Mouse (Mus musculus) lung, embryonic 14.5 days (tissue): ENCODE measurements around the gene Mga. TPM values are rescaled to one million over a fixed set of nuclear protein-coding genes. Genes with fewer than 3 reads are reported as not detected.

Experiments
- ATAC-seq: fragments of 200-750 bp; cut with Nextera tagmentation; 2 replicates; pipeline ENCODE4 v1.8.0; 2017; ENCODE audit warnings: mild to moderate bottlenecking, moderate TSS enrichment, moderate library complexity; ENCODE audit not compliant: insufficient read depth
- DNase-seq: peaks from one replicate; pipeline ENCODE4 v3.0.0-alpha.2; 2015
- H3K27ac ChIP-seq: fragments of 300-500 bp; sonication (generic); 2 replicates; pipeline ENCODE4 v1.5.1; 2014; ENCODE audit warnings: low read depth, mild to moderate bottlenecking, moderate library complexity
- H3K27me3 ChIP-seq: fragments of 300-500 bp; sonication (generic); 2 replicates; pipeline ENCODE4 v1.6.1; 2014; ENCODE audit warnings: low read length, control low read depth; ENCODE audit not compliant: insufficient read depth
- H3K36me3 ChIP-seq: fragments of 300-500 bp; sonication (generic); 2 replicates; pipeline ENCODE4 v1.6.1; 2014; ENCODE audit warnings: control low read depth; ENCODE audit not compliant: insufficient read depth
- H3K4me1 ChIP-seq: fragments of 300-500 bp; sonication (generic); 2 replicates; pipeline ENCODE4 v1.6.1; 2014; ENCODE audit warnings: antibody characterized with exemption, control low read depth; ENCODE audit not compliant: insufficient read depth
- H3K4me2 ChIP-seq: fragments of 300-500 bp; sonication (generic); 2 replicates; pipeline ENCODE4 v1.6.1; 2014; ENCODE audit warnings: mild to moderate bottlenecking
- H3K4me3 ChIP-seq: fragments of 300-500 bp; sonication (generic); 2 replicates; pipeline ENCODE4 v1.5.1; 2014; ENCODE audit warnings: low read depth, low read length
- H3K9ac ChIP-seq: fragments of 300-500 bp; sonication (generic); 2 replicates; pipeline ENCODE4 v1.6.1; 2014
- H3K9me3 ChIP-seq: fragments of 300-500 bp; sonication (generic); 2 replicates; pipeline ENCODE4 v1.6.1; 2016; ENCODE audit warnings: low read depth, low read length, control low read depth
- CTCF ChIP-seq: IDR thresholded peaks from 2 replicates; pipeline ENCODE4 v1.5.1; 2016; ENCODE audit warnings: antibody characterized with exemption, low read depth
- whole genome bisulfite sequencing: fragments of 180-500 bp; shearing (Covaris S2); extraction: QIAGEN DNeasy Blood & Tissue Kit; methylation state at CpG from one replicate; pipeline ENCODE4 v1.1.7; 2014; 5-methylcytosine and 5-hydroxymethylcytosine counted together
- microRNA-seq: library from miRNA; unstranded; fragments of <30 nt; microRNA quantifications from one replicate; pipeline ENCODE4, GENCODE M21; 2016; ENCODE audit warnings: borderline number of aligned reads
- polyA plus RNA-seq: library from polyadenylated mRNA; unstranded; fragments of >200 nt; fragmentation: Nextera tagmentation; extraction: Ambion mirVana; gene quantifications from 2 replicates; pipeline ENCODE4 v1.2.1, GENCODE M21; 2014

Mga gene
- polyA plus RNA-seq, 1 experiment from 2014 or later, result 38.6 TPM

DNA sequence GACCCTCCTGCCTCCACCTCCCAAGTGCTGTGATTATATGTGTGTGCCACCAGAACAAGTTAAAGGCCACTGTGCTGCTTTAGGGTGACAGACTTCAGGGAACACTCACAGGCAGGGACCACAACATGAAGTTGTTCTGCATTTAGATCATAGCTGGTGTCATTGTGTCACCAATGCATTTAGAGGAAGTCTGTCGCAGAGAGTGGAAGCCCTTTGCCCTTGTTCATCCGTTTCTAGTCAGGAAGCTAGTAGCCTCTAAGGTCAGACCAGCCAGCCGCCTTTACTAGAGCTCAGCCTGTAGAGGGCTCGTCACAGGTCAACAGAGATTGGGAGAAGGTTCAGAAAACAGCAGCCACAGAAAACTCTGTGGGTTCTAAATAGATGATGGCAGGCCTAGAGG lies 111.6 kb downstream of the Mga start:
- Histone ChIP-seq H3K4me3 (no peak overlapping the region), H3K9me3 (no peaks in the 10 kb centered on the region), H3K27ac (no peak overlapping the region), H3K36me3 (peaks cover 15% of the 10 kb centered on the region), H3K27me3 (no peaks in the 10 kb centered on the region), H3K4me1 (no peaks in the 10 kb centered on the region), H3K4me2 (no peak overlapping the region), H3K9ac (no peak overlapping the region)
- WGBS, result 42% methylated on average over 4 of the region's 4 CpGs
- ATAC-seq (no peak), DNase-seq (peak; percentile 31)
- no peak for TF ChIP-seq CTCF

DNA sequence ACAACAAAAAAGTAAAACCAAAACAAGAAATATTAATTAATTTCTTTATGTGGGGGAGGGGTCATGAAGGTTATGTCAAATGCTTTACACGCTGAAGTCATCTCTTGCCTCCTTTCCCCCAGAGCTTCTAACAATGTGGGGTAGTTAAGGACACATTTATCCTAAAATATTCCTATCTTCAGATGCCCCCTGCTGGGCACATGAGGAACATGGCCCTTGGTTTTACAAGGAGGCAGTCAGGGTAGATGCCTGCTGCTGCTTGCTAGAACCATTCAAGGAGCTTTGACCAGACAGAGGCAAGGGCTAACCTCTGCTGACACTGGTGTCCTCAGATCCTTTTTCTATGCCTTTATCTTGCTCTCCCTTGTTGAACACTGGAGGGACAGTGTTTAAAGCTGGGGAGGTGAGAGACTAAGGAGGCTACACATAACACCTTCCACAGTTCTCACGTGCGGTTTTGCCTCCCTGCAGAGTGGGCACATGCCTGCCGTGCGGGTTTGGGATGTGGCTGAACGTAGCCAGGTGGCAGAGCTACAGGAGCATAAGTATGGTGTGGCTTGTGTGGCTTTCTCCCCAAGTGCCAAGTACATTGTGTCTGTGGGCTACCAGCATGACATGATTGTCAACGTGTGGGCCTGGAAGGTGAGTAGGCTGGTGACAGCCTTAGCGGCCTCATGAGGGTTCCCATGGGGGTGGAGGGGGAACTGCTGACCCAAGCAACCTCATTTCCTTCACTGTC lies 114.6 kb downstream of the Mga start:
- Histone ChIP-seq H3K4me1 (no peaks in the 10 kb centered on the region), H3K4me2 (no peak overlapping the region), H3K27ac (no peak overlapping the region), H3K27me3 (no peaks in the 10 kb centered on the region), H3K9ac (no peak overlapping the region), H3K36me3 (peaks cover 23% of the 10 kb centered on the region), H3K4me3 (no peak overlapping the region), H3K9me3 (no peaks in the 10 kb centered on the region)
- DNase-seq (peak; percentile 89), ATAC-seq (no peak; the same call in 1 of the 2 replicates)
- peak; percentile 84 for TF ChIP-seq CTCF
- 67% methylated on average over 8 of the region's 8 CpGs for WGBS

DNA sequence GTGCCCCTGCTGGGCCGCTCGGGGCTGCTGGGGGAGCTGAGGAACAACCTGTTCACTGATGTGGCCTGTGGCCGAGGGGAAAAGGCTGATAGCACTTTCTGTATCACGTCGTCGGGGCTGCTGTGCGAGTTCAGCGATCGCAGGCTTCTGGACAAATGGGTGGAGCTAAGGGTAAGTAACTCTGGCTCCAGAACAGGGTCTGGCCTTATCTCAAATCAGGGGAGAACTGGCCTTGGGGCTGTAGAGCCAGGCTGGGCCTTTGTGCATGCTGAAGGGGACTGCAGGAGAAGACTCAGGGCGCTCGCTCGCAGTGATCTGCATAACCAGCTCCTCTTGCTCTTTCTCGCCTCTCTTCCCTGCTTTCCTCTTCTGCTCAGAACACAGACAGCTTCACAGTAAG lies 115.9 kb downstream of the Mga start:
- Histone ChIP-seq H3K36me3 (peaks cover 35% of the 10 kb centered on the region), H3K4me1 (no peaks in the 10 kb centered on the region), H3K27ac (no peak overlapping the region), H3K4me3 (no peak overlapping the region), H3K9ac (no peak overlapping the region; the same call in 1 of the 2 replicates), H3K4me2 (no peak overlapping the region), H3K9me3 (no peaks in the 10 kb centered on the region), H3K27me3 (no peaks in the 10 kb centered on the region)
- ATAC-seq (no peak), DNase-seq (no peak)
- TF ChIP-seq CTCF, result no peak
- WGBS, result 77% methylated on average over 13 of the region's 13 CpGs

DNA sequence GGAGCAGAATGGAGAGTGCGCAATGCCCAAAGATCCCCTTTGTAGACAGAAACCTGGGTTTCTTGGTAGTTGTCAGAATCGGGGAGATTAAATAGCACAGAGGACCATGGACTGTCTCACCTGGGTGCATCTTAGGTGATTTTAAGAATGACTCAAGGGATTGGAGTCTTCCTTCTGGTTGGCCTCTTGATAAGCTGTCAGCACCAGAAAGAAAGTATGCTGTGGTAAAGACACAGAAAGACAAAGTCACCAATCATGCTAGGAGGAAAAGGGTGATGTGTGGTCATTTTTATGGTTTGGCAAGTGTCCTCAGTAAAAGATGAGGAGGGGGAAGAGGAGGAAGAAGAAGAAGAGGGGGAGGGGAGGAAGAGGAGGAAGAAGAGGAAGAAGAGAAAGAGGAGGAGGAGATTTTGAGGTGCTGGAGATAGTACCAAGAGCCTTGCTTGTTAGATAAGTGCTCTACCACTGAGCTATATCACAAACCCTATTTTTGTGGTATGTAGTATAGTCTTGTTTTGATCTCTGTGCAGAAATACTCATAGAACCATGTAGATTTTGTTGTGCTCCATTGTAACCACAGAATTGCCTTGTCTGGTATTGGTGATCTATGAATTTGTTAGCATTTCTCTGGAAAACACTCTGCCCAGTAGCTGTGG lies 116.9 kb downstream of the Mga start:
- TF ChIP-seq CTCF, result no peak
- Histone ChIP-seq H3K4me3 (no peak overlapping the region), H3K27me3 (no peaks in the 10 kb centered on the region), H3K27ac (no peak overlapping the region), H3K4me1 (no peaks in the 10 kb centered on the region), H3K9ac (no peak overlapping the region), H3K36me3 (peaks cover 46% of the 10 kb centered on the region), H3K4me2 (no peak overlapping the region), H3K9me3 (no peaks in the 10 kb centered on the region)
- DNase-seq (no peak), ATAC-seq (no peak)
- WGBS, result 85% methylated on average over 2 of the region's 2 CpGs

DNA sequence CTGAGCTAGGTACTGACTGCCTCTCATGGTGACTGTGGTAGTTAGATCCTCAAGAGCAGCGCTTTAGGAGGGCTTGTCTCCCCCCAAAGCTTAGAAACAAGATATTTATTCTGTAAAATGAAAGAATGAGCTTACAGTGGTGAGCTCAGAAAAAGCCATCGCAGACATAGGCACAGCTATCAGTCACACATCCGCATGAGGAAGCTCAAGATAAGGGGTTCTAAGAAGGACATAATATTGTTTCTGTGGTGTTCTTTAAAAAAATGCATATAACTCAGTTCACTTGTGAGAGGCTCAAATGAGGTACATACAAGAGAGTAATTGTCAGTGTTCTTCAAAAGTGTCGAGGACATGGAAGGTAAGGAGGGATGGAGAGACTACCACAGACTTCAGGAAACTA lies 118.9 kb downstream of the Mga start:
- H3K4me2 ChIP-seq, result no peak overlapping the region
- peaks cover 65% of the 10 kb centered on the region for H3K36me3 ChIP-seq
- H3K27ac ChIP-seq, result no peak overlapping the region
- DNase-seq, result no peak
- no peak overlapping the region for H3K4me3 ChIP-seq
- WGBS, result 91% methylated on average over 4 of the region's 4 CpGs
- no peak for TF ChIP-seq CTCF
- no peak for ATAC-seq
- H3K27me3 ChIP-seq, result no peaks in the 10 kb centered on the region
- H3K4me1 ChIP-seq, result no peaks in the 10 kb centered on the region
- H3K9ac ChIP-seq, result no peak overlapping the region
- no peaks in the 10 kb centered on the region for H3K9me3 ChIP-seq

DNA sequence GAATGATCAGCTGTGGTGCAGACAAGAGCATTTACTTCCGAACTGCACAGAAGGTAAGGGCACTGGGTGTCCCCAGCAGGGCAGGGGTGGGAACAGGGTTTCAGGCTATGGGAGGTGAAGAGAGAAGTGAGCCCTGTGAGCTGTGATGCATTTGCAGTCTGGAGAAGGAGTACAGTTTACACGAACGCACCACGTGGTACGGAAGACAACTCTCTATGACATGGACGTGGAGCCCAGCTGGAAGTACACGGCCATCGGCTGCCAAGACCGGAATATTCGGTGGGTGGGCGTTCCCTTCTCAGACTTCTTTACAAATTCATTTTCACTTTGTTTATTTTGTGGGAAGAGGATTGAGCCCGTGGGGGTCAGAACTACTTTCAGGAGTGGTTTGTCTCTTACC lies 120.6 kb downstream of the Mga start:
- peak; percentile 62 for DNase-seq
- no peak overlapping the region for H3K9ac ChIP-seq
- no peak overlapping the region for H3K4me2 ChIP-seq
- H3K4me3 ChIP-seq, result no peak overlapping the region
- no peaks in the 10 kb centered on the region for H3K27me3 ChIP-seq
- no peaks in the 10 kb centered on the region for H3K4me1 ChIP-seq
- ATAC-seq, result peak; percentile 75
- peaks cover 81% of the 10 kb centered on the region for H3K36me3 ChIP-seq
- H3K9me3 ChIP-seq, result no peaks in the 10 kb centered on the region
- no peak for TF ChIP-seq CTCF
- H3K27ac ChIP-seq, result no peak overlapping the region
- 60% methylated on average over 12 of the region's 12 CpGs for WGBS

Small RNA genes lying within 50 kb of the gene (microRNA-seq; reads per million reads assigned to microRNA genes)
- not detected for gene Mir7665

Other genes starting within 250 kb of the Mga start
- 36.7 and 37.4 TPM in 2 replicates for gene Ndufaf1, start 234.4 kb upstream of the Mga start, polyA plus RNA-seq
- gene Rtf1, start 222.2 kb upstream of the Mga start, polyA plus RNA-seq, result 26.2 and 28.0 TPM in 2 replicates
- 1.3 TPM in 2 replicates for gene Itpka, start 154.9 kb upstream of the Mga start, polyA plus RNA-seq
- 0.66 and 0.83 TPM in 2 replicates for gene Ltk, start 136.8 kb upstream of the Mga start, polyA plus RNA-seq
- 30.7 and 34.2 TPM in 2 replicates for gene Rpap1, start 109.7 kb upstream of the Mga start, polyA plus RNA-seq
- gene Tyro3, start 99.5 kb upstream of the Mga start, polyA plus RNA-seq, result 19.0 and 21.9 TPM in 2 replicates
- 3.4 and 4.0 TPM in 2 replicates for gene Mapkbp1, start 75.5 kb downstream of the Mga start, polyA plus RNA-seq
- gene Jmjd7, start 130.3 kb downstream of the Mga start, polyA plus RNA-seq, result 19.9 and 21.8 TPM in 2 replicates
- 2.2 and 3.3 TPM in 2 replicates for gene Gm28042, start 130.3 kb downstream of the Mga start, polyA plus RNA-seq
- gene Pla2g4b, start 136.2 kb downstream of the Mga start, polyA plus RNA-seq, result 1.2 and 1.5 TPM in 2 replicates